Mouse (Mus musculus) kidney, embryonic 15.5 days (tissue): ENCODE measurements around the gene Ces2e. TPM values are rescaled to one million over a fixed set of nuclear protein-coding genes. Genes with fewer than 3 reads are reported as not detected.
"Not testable (repeated sequence)": the region's sequence is repeated elsewhere in the genome, so short reads cannot be mapped to it uniquely, and the experiment has no call there.

Experiments used
- ATAC-seq: fragments of 200-750 bp; cut with Nextera tagmentation; replicated peaks from 2 replicates; pipeline ENCODE4 v1.8.0; 2017; ENCODE audit warnings: moderate TSS enrichment; ENCODE audit not compliant: low FRiP score
- H3K27ac ChIP-seq: fragments of 300-500 bp; sonication (generic); 2 replicates; pipeline ENCODE4 v1.5.1; 2015; ENCODE audit warnings: mild to moderate bottlenecking, inconsistent platforms
- H3K27me3 ChIP-seq: fragments of 300-500 bp; sonication (generic); 2 replicates; pipeline ENCODE4 v1.6.1; 2015; ENCODE audit warnings: inconsistent platforms
- H3K36me3 ChIP-seq: fragments of 300-500 bp; sonication (generic); 2 replicates; pipeline ENCODE4 v1.6.1; 2015; ENCODE audit warnings: inconsistent platforms
- H3K4me1 ChIP-seq: fragments of 300-500 bp; sonication (generic); 2 replicates; pipeline ENCODE4 v1.6.1; 2015; ENCODE audit warnings: inconsistent platforms
- H3K4me2 ChIP-seq: fragments of 300-500 bp; sonication (generic); 2 replicates; pipeline ENCODE4 v1.6.1; 2015; ENCODE audit warnings: moderate library complexity, mild to moderate bottlenecking, inconsistent platforms
- H3K4me3 ChIP-seq: fragments of 300-500 bp; sonication (generic); replicated peaks from 2 replicates; pipeline ENCODE4 v1.5.1; 2015; ENCODE audit warnings: mild to moderate bottlenecking, inconsistent platforms
- H3K9ac ChIP-seq: fragments of 300-500 bp; sonication (generic); 2 replicates; pipeline ENCODE4 v1.6.1; 2015; ENCODE audit warnings: mild to moderate bottlenecking, inconsistent platforms
- H3K9me3 ChIP-seq: fragments of 300-500 bp; sonication (generic); replicated peaks from 2 replicates; pipeline ENCODE4 v1.6.1; 2016; ENCODE audit warnings: inconsistent platforms
- WGBS: fragments of 180-500 bp; shearing (Covaris S2); methylation state at CpG from one replicate; pipeline ENCODE4 v1.1.7; 2015; ENCODE audit warnings: mixed read lengths; 5-methylcytosine and 5-hydroxymethylcytosine counted together
- polyA plus RNA-seq: library from polyadenylated mRNA; unstranded; fragments of >200 nt; fragmentation: Nextera tagmentation; extraction: Ambion mirVana; gene quantifications from 2 replicates; pipeline ENCODE4 v1.2.1, GENCODE M21; 2015

Ces2e gene
- polyA plus RNA-seq = 0.78 and 1.6 TPM in 2 replicates

- H3K27ac ChIP-seq = no peak within 1 kb of the TSS
- no peaks in the 10 kb centered on the region for H3K27me3 ChIP-seq
- H3K36me3 ChIP-seq = no peaks in the 10 kb centered on the region
- H3K4me3 ChIP-seq = no peak within 1 kb of the TSS
- WGBS = 58% methylated on average over 5 of the region's 5 CpGs
- H3K9ac ChIP-seq = no peak within 1 kb of the TSS
- no peaks in the 10 kb centered on the region for H3K9me3 ChIP-seq
- no peaks in the 10 kb centered on the region for H3K4me1 ChIP-seq
- no peak within 1 kb of the TSS for H3K4me2 ChIP-seq
- no peak for ATAC-seq
These were observed at the start of gene Ces2e for GRCm38 (mm10) chr8:104925972-104926596. Ces2e (plus strand) TSS chr8:104926260.

GRCm38 (mm10) chr8:104886223-104886926 is 39.7 kb upstream of the Ces2e start:
- WGBS = no CpG with 5 or more reads among the region's 4 CpGs
- H3K9ac ChIP-seq, H3K9me3 ChIP-seq, ATAC-seq, H3K4me3 ChIP-seq, H3K4me1 ChIP-seq, H3K27ac ChIP-seq, H3K36me3 ChIP-seq, H3K4me2 ChIP-seq, H3K27me3 ChIP-seq: not testable (repeated sequence)

- ATAC-seq = no peak
- 86% methylated on average over 2 of the region's 2 CpGs for WGBS
- H3K27me3 ChIP-seq = no peaks in the 10 kb centered on the region
- H3K9ac ChIP-seq = no peak overlapping the region
- H3K9me3 ChIP-seq = no peaks in the 10 kb centered on the region
- H3K36me3 ChIP-seq = no peaks in the 10 kb centered on the region
- H3K4me1 ChIP-seq = no peaks in the 10 kb centered on the region
- H3K4me3 ChIP-seq = no peak overlapping the region
- H3K4me2 ChIP-seq = no peak overlapping the region
- no peak overlapping the region for H3K27ac ChIP-seq
These were observed 24.3 kb upstream of the Ces2e start for GRCm38 (mm10) chr8:104901746-104902145.

GRCm38 (mm10) chr8:104907111-104907510 is 18.9 kb upstream of the Ces2e start:
- no peak for ATAC-seq
- Histone ChIP-seq H3K36me3 (no peaks in the 10 kb centered on the region), H3K27ac (no peak overlapping the region), H3K4me3 (no peak overlapping the region), H3K4me2 (no peak overlapping the region), H3K9ac (no peak overlapping the region), H3K4me1 (no peaks in the 10 kb centered on the region), H3K27me3 (no peaks in the 10 kb centered on the region), H3K9me3 (no peaks in the 10 kb centered on the region)
- WGBS = 56% methylated on average over 1 of the region's 1 CpGs

- not testable (repeated sequence) for H3K9me3 ChIP-seq, H3K4me2 ChIP-seq, H3K27me3 ChIP-seq, H3K27ac ChIP-seq, ATAC-seq, H3K4me3 ChIP-seq, H3K4me1 ChIP-seq, H3K9ac ChIP-seq, H3K36me3 ChIP-seq
- WGBS = 60% methylated on average over 1 of the region's 1 CpGs
These were observed 17.0 kb upstream of the Ces2e start for GRCm38 (mm10) chr8:104909021-104909420.

GRCm38 (mm10) chr8:104909651-104910050 is 16.4 kb upstream of the Ces2e start:
- 96% methylated on average over 10 of the region's 10 CpGs for WGBS
- H3K4me3 ChIP-seq, H3K36me3 ChIP-seq, H3K27ac ChIP-seq, H3K9me3 ChIP-seq, H3K4me2 ChIP-seq, H3K27me3 ChIP-seq, H3K9ac ChIP-seq, H3K4me1 ChIP-seq, ATAC-seq: not testable (repeated sequence)

GRCm38 (mm10) chr8:104927301-104927700 is 1.2 kb downstream of the Ces2e start:
- Histone ChIP-seq H3K27ac (no peak overlapping the region), H3K9ac (no peak overlapping the region), H3K4me2 (no peak overlapping the region), H3K4me3 (no peak overlapping the region), H3K4me1 (no peaks in the 10 kb centered on the region), H3K27me3 (no peaks in the 10 kb centered on the region), H3K9me3 (no peaks in the 10 kb centered on the region), H3K36me3 (no peaks in the 10 kb centered on the region)
- no peak for ATAC-seq
- WGBS = 83% methylated on average over 3 of the region's 3 CpGs

GRCm38 (mm10) chr8:104944665-104945064 is 18.6 kb downstream of the Ces2e start:
- H3K27ac ChIP-seq = no peak overlapping the region
- 78% methylated on average over 2 of the region's 2 CpGs for WGBS
- no peaks in the 10 kb centered on the region for H3K9me3 ChIP-seq
- H3K4me1 ChIP-seq = no peaks in the 10 kb centered on the region
- H3K9ac ChIP-seq = no peak overlapping the region
- H3K4me3 ChIP-seq = no peak overlapping the region
- H3K27me3 ChIP-seq = no peaks in the 10 kb centered on the region
- H3K4me2 ChIP-seq = no peak overlapping the region
- ATAC-seq = no peak
- H3K36me3 ChIP-seq = no peaks in the 10 kb centered on the region

GRCm38 (mm10) chr8:104947056-104947455 is 21.0 kb downstream of the Ces2e start, which contains the start of gene Ces2f:
Ces2f (plus strand) TSS chr8:104947356.
- no peak within 1 kb of the TSS for H3K27ac ChIP-seq
- no peaks in the 10 kb centered on the region for H3K36me3 ChIP-seq
- no peak within 1 kb of the TSS for H3K4me2 ChIP-seq
- H3K9me3 ChIP-seq = no peaks in the 10 kb centered on the region
- H3K4me3 ChIP-seq = no peak within 1 kb of the TSS
- no peak for ATAC-seq
- H3K9ac ChIP-seq = no peak within 1 kb of the TSS
- 75% methylated on average over 4 of the region's 4 CpGs for WGBS
- H3K4me1 ChIP-seq = no peaks in the 10 kb centered on the region
- no peaks in the 10 kb centered on the region for H3K27me3 ChIP-seq

- Histone ChIP-seq H3K9me3 (no peaks in the 10 kb centered on the region), H3K27me3 (no peaks in the 10 kb centered on the region), H3K9ac (no peak overlapping the region), H3K4me2 (no peak overlapping the region), H3K4me1 (no peaks in the 10 kb centered on the region), H3K4me3 (no peak overlapping the region), H3K27ac (no peak overlapping the region), H3K36me3 (no peaks in the 10 kb centered on the region)
- WGBS = 64% methylated on average over 5 of the region's 5 CpGs
- no peak for ATAC-seq
These were observed 23.0 kb downstream of the Ces2e start for GRCm38 (mm10) chr8:104949031-104949430.

GRCm38 (mm10) chr8:104961537-104961961 is 35.5 kb downstream of the Ces2e start, which contains the start of gene Ces2g:
Ces2g (plus strand) TSS chr8:104961718.
- Histone ChIP-seq H3K9me3 (no peaks in the 10 kb centered on the region), H3K4me1 (no peaks in the 10 kb centered on the region), H3K9ac (no peak within 1 kb of the TSS), H3K4me2 (no peak within 1 kb of the TSS), H3K4me3 (no peak within 1 kb of the TSS), H3K27me3 (no peaks in the 10 kb centered on the region), H3K36me3 (no peaks in the 10 kb centered on the region), H3K27ac (no peak within 1 kb of the TSS)
- 63% methylated on average over 5 of the region's 5 CpGs for WGBS
- no peak for ATAC-seq

GRCm38 (mm10) chr8:104962229-104962901 is 36.3 kb downstream of the Ces2e start:
- H3K36me3 ChIP-seq = no peaks in the 10 kb centered on the region
- H3K9me3 ChIP-seq = no peaks in the 10 kb centered on the region
- H3K4me1 ChIP-seq = no peaks in the 10 kb centered on the region
- no peak overlapping the region for H3K4me2 ChIP-seq
- WGBS = 76% methylated on average over 8 of the region's 8 CpGs
- H3K4me3 ChIP-seq = no peak overlapping the region
- ATAC-seq = peak; percentile 49; the same call in 1 of the 2 replicates
- H3K9ac ChIP-seq = no peak overlapping the region
- no peak overlapping the region for H3K27ac ChIP-seq
- no peaks in the 10 kb centered on the region for H3K27me3 ChIP-seq
